Mouse (Mus musculus) C2C12 (cell line): Measurements from ENCODE around the gene Spred2. TPM values are rescaled to one million over a fixed set of nuclear protein-coding genes. Genes with fewer than 3 reads are reported as not detected.

Experiments
- H3K27me3 ChIP-seq: one replicate; pipeline ENCODE4 v1.6.1; 2011; ENCODE audit not compliant: control insufficient read depth, insufficient read depth, insufficient read length
- H3K36me3 ChIP-seq: one replicate; pipeline ENCODE4 v1.6.1; 2011; ENCODE audit not compliant: control insufficient read depth, insufficient read depth
- H3K4me3 ChIP-seq: one replicate; pipeline ENCODE4 v1.5.1; 2011; ENCODE audit warnings: mild to moderate bottlenecking, control low read depth; ENCODE audit not compliant: poor library complexity, insufficient read depth, severe bottlenecking
- H3K79me2 ChIP-seq: one replicate; pipeline ENCODE4 v1.6.1; 2011; ENCODE audit not compliant: control insufficient read depth, insufficient read depth
- H3K79me3 ChIP-seq: one replicate; pipeline ENCODE4 v1.6.1; 2011; ENCODE audit warnings: low read depth, control low read depth
- H3ac ChIP-seq: one replicate; pipeline ENCODE3; 2011; ENCODE audit warnings: low read depth; ENCODE audit not compliant: control insufficient read depth, insufficient read length
- CEBPB ChIP-seq: IDR thresholded peaks from one replicate; pipeline ENCODE4 v1.6.1; 2011; ENCODE audit warnings: low read depth, mild to moderate bottlenecking, control low read depth, moderate library complexity
- CTCF ChIP-seq: IDR thresholded peaks from one replicate; pipeline ENCODE4 v1.5.1; 2011; ENCODE audit not compliant: control insufficient read depth, insufficient read depth, insufficient read length
- FOSL1 ChIP-seq: IDR thresholded peaks from one replicate; pipeline ENCODE4 v1.8.0; 2011; ENCODE audit warnings: mild to moderate bottlenecking, low read length; ENCODE audit not compliant: poor library complexity, insufficient read depth, severe bottlenecking
- MAX ChIP-seq: IDR thresholded peaks from one replicate; pipeline ENCODE4 v1.6.1; 2011; ENCODE audit warnings: mild to moderate bottlenecking, control low read depth
- MYOD1 ChIP-seq: IDR thresholded peaks from one replicate; pipeline ENCODE4 v1.6.1; 2011; ENCODE audit warnings: low read depth; ENCODE audit not compliant: control insufficient read depth, insufficient read length
- MYOG ChIP-seq: IDR thresholded peaks from one replicate; pipeline ENCODE4 v1.6.1; 2011; ENCODE audit not compliant: control insufficient read depth, insufficient read length; ENCODE audit errors: extremely low read depth
- USF1 ChIP-seq: IDR thresholded peaks from one replicate; pipeline ENCODE4 v1.6.1; 2011; ENCODE audit warnings: low read depth, mild to moderate bottlenecking, control low read depth, moderate library complexity
- polyA plus RNA-seq: library from polyadenylated mRNA; unstranded; fragments of >200 nt; fragmentation: generic; extraction: Trizol; gene quantifications from one replicate; pipeline ENCODE4 v1.2.1, GENCODE M21; 2012; ENCODE audit warnings: missing spikeins

Spred2 gene
- polyA plus RNA-seq, 1 experiment = 22.0 TPM

DNA sequence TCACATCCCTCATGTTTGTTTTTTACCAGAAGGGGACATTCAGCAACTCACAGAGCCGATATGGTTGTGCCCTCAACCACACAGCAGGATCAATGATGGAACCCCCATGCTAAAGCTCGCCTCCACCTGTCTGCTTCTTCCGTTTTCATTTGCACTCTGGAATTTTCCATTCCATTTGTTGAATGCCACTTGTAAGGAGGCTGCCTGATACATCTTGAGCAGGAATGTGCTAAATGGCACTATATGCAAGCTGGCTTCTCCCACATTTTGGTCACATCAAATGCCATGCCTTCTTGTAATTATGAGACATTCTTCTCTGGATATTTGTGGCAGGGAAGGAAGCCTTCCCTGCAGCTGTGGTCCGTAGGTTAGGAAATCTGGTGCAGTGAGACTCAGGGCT lies 117.9 kb downstream of the Spred2 start:
- no peaks in the 10 kb centered on the region for H3K36me3 ChIP-seq
- H3ac ChIP-seq = no peak overlapping the region
- H3K4me3 ChIP-seq = no peak overlapping the region
- no peaks in the 10 kb centered on the region for H3K27me3 ChIP-seq
- no peak for TF ChIP-seq MYOG
- TF ChIP-seq MAX = no peak
- no peak for TF ChIP-seq USF1
- no peak for TF ChIP-seq CEBPB
- TF ChIP-seq FOSL1 = no peak
- TF ChIP-seq CTCF = no peak
- no peak for TF ChIP-seq MYOD1
- H3K79me3 ChIP-seq = no peaks in the 10 kb centered on the region
- no peaks in the 10 kb centered on the region for H3K79me2 ChIP-seq

DNA sequence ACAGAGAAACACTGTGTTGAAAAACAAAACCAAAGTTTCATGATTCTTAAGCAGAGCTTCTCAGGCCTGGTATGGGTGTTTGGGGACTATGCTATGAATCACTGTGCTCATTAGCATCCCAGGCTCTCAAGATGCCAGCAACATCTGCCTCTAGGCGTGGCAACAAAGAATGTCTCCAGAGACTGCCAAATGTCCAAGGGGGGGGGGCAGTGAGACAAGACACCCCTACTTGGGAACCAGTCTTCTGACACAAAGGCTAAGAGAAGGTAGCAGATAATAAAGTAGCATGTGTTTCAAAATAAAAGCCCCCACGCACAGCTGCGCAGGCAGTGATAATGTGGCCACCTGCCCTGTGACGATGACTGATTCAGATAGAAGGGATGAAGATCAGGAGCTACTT lies 119.1 kb downstream of the Spred2 start:
- H3K4me3 ChIP-seq = no peak overlapping the region
- H3ac ChIP-seq = no peak overlapping the region
- no peaks in the 10 kb centered on the region for H3K79me2 ChIP-seq
- TF ChIP-seq MYOG = no peak
- no peak for TF ChIP-seq USF1
- TF ChIP-seq CTCF = no peak
- no peak for TF ChIP-seq MAX
- no peak for TF ChIP-seq MYOD1
- no peak for TF ChIP-seq FOSL1
- TF ChIP-seq CEBPB = no peak
- no peaks in the 10 kb centered on the region for H3K36me3 ChIP-seq
- H3K27me3 ChIP-seq = no peaks in the 10 kb centered on the region
- H3K79me3 ChIP-seq = no peaks in the 10 kb centered on the region

DNA sequence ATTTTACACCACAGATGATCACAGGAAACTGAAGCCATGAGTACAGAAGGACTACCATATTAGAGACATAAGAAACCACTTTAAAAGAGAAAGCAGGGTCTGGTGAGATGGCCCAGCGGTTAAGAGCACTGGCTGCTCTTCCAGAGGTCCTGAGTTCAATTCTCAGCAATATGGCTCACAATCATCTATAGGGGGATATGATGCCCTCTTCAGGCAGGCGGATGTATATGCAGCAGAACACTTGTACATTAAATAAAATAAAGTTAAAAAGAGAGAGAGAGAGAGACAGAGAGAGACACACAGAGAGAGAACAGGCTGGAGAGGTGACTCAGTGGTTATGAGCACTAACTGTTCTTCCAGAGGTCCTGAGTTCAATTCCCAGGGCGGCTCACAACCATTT lies 121.4 kb downstream of the Spred2 start:
- no peaks in the 10 kb centered on the region for H3K79me2 ChIP-seq
- H3K4me3 ChIP-seq = no peak overlapping the region
- H3ac ChIP-seq = no peak overlapping the region
- no peaks in the 10 kb centered on the region for H3K79me3 ChIP-seq
- H3K27me3 ChIP-seq = no peaks in the 10 kb centered on the region
- TF ChIP-seq MYOG (no peak), USF1 (no peak), MAX (no peak), MYOD1 (no peak), CEBPB (no peak), FOSL1 (no peak), CTCF (no peak)
- no peaks in the 10 kb centered on the region for H3K36me3 ChIP-seq

DNA sequence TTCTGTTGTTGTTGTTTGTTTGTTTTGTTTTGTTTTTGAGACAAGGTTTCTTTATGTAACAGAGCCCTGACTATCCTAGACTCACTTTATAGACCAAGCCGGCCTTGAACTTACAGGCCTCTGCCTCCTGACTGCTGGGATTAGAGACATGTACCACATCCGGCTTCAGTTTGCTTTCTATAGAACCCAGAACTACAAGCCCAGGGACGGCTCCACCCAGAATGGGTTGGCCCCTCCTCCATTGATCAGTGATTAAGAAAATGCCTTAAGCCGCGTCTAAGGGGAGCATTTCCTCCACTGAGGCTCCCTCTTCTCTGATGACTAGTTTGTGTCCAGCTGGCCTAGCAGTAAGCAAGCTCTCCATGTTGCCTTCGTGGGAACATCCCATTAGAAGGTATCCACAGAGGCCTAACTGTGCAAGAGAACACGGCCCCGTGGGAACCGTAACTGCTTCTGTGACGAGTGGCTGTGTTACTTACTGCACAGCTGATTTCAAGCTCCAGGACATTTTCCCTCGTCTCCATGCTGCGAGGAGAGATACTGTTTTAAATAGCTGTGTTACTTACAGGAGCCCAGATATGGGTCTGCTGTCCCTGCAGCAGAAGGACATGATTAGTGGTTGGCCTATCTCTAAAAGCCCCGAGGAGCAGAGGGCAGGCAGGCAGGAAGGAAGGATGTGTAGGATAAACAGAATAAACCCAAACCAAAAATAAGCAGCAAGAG lies 128.8 kb downstream of the Spred2 start:
- Histone ChIP-seq H3K79me3 (no peaks in the 10 kb centered on the region), H3K36me3 (peaks cover 25% of the 10 kb centered on the region), H3K4me3 (no peak overlapping the region), H3K27me3 (no peaks in the 10 kb centered on the region), H3K79me2 (no peaks in the 10 kb centered on the region), H3ac (no peak overlapping the region)
- no peak for TF ChIP-seq CTCF
- TF ChIP-seq CEBPB = no peak
- no peak for TF ChIP-seq MYOG
- TF ChIP-seq USF1 = no peak
- no peak for TF ChIP-seq MYOD1

DNA sequence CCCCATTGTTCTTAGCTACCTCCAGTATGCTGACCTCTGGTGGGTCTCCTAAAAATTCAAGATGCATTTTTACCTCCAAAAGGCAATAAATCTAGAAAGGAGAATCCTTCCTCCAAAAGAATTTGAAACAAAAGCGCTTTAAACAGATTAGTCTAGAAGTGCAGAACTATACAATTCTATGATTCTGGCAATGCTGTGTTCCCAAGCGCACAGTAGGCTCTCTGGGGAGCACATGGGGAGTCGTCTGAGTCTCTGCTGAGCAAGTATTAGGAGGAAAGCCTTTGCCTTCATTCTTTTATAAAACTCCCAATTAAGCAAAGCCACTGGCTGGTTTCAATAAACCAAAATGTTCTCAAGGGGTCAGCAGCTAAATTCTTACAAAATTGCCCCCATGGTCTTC lies 129.8 kb downstream of the Spred2 start:
- no peak overlapping the region for H3K4me3 ChIP-seq
- H3K79me3 ChIP-seq = no peaks in the 10 kb centered on the region
- no peak overlapping the region for H3ac ChIP-seq
- TF ChIP-seq MAX (no peak), MYOG (no peak), CTCF (no peak), USF1 (no peak), MYOD1 (no peak), CEBPB (no peak), FOSL1 (no peak)
- H3K27me3 ChIP-seq = no peaks in the 10 kb centered on the region
- H3K36me3 ChIP-seq = peaks cover 34% of the 10 kb centered on the region
- H3K79me2 ChIP-seq = no peaks in the 10 kb centered on the region

DNA sequence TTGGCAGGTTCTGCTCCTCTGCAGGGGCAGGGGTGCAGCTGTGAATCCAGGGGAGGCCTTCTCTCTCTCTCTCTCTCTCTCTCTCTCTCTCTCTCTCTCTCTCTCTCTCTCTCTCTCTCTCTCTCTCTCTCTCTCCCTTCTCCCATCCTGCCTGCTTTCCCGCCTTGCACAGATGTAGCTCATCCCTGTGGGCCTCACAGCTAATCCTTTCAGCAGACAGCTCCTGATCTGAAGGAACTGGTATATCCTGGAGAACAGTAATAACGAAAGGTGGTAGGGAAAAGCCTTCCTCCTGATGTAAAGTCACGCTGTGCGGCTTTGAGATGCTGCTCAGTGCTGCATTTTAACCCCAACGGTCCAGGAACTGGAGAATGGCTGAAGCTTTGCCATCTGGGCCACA lies 130.4 kb downstream of the Spred2 start:
- Histone ChIP-seq H3K36me3 (peaks cover 41% of the 10 kb centered on the region), H3ac (no peak overlapping the region), H3K27me3 (no peaks in the 10 kb centered on the region), H3K79me2 (no peaks in the 10 kb centered on the region), H3K79me3 (no peaks in the 10 kb centered on the region), H3K4me3 (no peak overlapping the region)
- TF ChIP-seq CEBPB (no peak), MYOD1 (no peak), USF1 (no peak), MYOG (no peak), CTCF (no peak)
